Mouse (Mus musculus): ENCODE measurements around the gene Pcbp4. TPM values are rescaled to one million over a fixed set of nuclear protein-coding genes. Genes with fewer than 3 reads are reported as not detected.

Gene Pcbp4
- polyA plus RNA-seq, 1 experiment from 2014 or later = 2.8 TPM

DNA sequence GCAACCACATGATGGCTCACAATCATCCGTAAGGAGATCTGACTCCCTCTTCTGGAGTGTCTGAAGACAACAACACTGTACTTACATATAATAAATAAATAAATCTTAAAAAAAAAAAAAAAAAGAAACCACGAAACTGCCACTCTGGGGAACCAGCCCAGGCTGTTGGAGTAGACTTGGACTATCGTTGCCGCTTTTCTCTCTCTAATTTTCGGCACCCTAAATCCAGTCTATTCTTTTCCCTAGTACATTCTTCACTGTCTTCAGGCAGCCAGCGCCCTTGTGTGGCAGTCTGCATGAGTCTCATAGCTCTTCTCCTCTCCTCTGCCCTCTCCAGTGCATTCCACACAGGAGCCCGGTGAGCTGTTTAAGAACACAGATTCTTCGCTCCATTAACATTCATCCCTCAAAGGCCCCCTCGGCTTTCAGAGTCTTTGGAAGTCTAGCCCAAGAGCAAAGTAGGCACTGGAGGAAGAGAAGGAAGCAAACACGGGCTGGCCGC, 24.3 kb upstream of the Pcbp4 start:
- H3K4me3 ChIP-seq (ENCODE audit: inconsistent target) = peak overlapping the region; percentile 68
- 7% methylated on average over 10 of the region's 11 CpGs for WGBS (ENCODE audit: missing documents)
- peaks cover 21% of the 10 kb centered on the region for H3K36me3 ChIP-seq (ENCODE audit: inconsistent target)
- H3K27ac ChIP-seq = peak overlapping the region; percentile 76
- H3K79me2 ChIP-seq (ENCODE audit: inconsistent target) = peaks cover 13% of the 10 kb centered on the region

DNA sequence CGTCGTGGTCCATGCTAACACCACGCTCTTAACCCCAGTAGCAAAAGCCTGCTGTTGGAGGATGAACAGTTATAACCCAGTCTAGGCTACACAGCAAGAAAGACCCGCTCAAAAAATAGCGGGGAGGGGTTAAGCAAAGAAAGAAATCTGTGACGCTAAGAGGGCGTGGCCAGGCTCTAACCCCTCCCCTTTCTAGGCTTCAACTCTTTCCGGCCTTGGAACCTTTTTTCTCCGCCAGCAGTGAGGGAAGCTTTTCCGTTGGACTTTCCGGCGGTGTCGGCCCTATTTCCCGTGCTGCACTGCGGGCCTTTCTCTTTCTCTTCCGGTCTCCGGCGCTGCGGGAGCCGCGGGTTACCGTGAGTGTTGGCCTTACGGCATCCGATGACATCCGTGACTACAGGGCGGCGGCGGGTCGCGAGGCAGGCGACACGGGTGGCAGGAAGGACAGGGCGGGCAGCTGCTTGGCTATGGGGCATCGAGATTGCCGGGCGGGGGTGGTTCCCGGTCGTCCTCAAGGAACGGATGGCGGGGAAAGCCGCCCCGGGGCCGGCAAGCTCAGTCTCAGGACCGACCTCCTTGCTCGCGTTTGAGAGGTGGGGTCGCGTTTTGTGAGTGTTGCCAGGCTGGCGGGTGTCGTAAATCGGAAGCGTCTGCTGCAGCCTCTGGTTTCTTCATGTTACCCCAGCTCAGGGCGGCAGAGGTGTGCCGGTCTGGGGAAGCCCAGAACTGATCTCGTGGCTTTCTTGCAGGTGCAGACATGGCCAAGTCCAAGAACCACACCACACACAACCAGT, 23.7 kb upstream of the Pcbp4 start, which contains the start of gene Rpl29:
Gene Rpl29 (plus strand): TSS at position 234 of the 794 bp plus-strand sequence.
- 0% methylated on average over 53 of the region's 55 CpGs for WGBS (ENCODE audit: missing documents)
- Histone ChIP-seq H3K27ac (peak within 1 kb of the TSS; percentile 76), H3K36me3 (ENCODE audit: inconsistent target) (peaks cover 21% of the 10 kb centered on the region), H3K79me2 (ENCODE audit: inconsistent target) (peaks cover 13% of the 10 kb centered on the region), H3K4me3 (ENCODE audit: inconsistent target) (peak within 1 kb of the TSS; percentile 68)

- H3K27ac ChIP-seq = peak overlapping the region; percentile 76
- peaks cover 13% of the 10 kb centered on the region for H3K79me2 ChIP-seq (ENCODE audit: inconsistent target)
- peaks cover 21% of the 10 kb centered on the region for H3K36me3 ChIP-seq (ENCODE audit: inconsistent target)
- peak overlapping the region; percentile 68 for H3K4me3 ChIP-seq (ENCODE audit: inconsistent target)
- 4% methylated on average over 4 of the region's 4 CpGs for WGBS (ENCODE audit: missing documents)
These were observed 23.2 kb upstream of the Pcbp4 start for GRCm38 (mm10) chr9:106430015-106430264.

DNA sequence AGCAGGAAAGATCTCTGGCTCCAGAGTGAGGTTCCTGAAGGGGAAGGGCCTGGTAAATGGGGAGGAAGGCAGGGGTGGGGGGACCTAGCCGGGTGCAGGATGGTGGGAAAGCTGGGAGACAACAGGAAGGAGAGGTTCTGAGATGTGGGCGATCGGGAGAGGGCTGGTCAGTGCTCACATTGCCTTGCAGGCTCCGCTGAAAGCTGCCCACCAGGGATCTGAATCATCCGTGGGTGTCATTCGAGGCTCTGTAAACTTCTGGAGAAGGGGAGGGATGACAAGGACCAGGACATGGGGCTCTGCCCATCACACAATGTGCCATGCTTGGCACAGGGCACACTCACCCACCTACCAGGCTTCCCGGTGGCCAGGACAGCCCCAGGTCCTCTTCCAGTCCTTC, 19.7 kb upstream of the Pcbp4 start:
- H3K36me3 ChIP-seq (ENCODE audit: inconsistent target) = peaks cover 21% of the 10 kb centered on the region
- WGBS (ENCODE audit: missing documents) = 82% methylated on average over 7 of the region's 7 CpGs
- no peak overlapping the region for H3K4me3 ChIP-seq (ENCODE audit: inconsistent target)
- peaks cover 13% of the 10 kb centered on the region for H3K79me2 ChIP-seq (ENCODE audit: inconsistent target)
- H3K27ac ChIP-seq = no peak overlapping the region

GRCm38 (mm10) chr9:106436566-106436965, 16.5 kb upstream of the Pcbp4 start:
- 90% methylated on average over 9 of the region's 9 CpGs for WGBS (ENCODE audit: missing documents)
- H3K79me2 ChIP-seq (ENCODE audit: inconsistent target) = no peaks in the 10 kb centered on the region
- no peak overlapping the region for H3K4me3 ChIP-seq (ENCODE audit: inconsistent target)
- H3K27ac ChIP-seq = no peak overlapping the region
- H3K36me3 ChIP-seq (ENCODE audit: inconsistent target) = peaks cover 18% of the 10 kb centered on the region

- no peak overlapping the region for H3K4me3 ChIP-seq (ENCODE audit: inconsistent target)
- WGBS (ENCODE audit: missing documents) = 97% methylated on average over 5 of the region's 5 CpGs
- H3K36me3 ChIP-seq (ENCODE audit: inconsistent target) = no peaks in the 10 kb centered on the region
- H3K79me2 ChIP-seq (ENCODE audit: inconsistent target) = no peaks in the 10 kb centered on the region
- no peak overlapping the region for H3K27ac ChIP-seq
These were observed 10.4 kb upstream of the Pcbp4 start for GRCm38 (mm10) chr9:106442680-106443079.

DNA sequence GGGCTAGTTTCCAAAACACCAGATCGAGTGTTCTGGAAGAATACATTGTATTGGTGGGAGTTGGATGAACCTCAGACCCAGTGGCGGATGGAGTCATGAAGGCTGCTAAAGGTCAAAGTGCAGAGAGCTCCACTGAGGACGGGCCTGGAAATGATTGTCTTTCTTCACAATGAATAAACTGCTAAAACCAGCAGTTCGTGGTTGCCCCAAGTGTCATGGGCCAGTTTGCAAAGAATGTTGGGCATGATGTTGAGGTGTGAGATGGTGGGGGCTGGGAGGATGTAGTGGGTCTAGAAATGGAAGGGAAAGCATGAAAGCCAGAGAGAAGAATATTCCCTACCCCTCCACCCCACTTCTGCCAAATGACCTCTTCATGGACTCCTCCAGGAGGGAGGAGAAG, 8.3 kb upstream of the Pcbp4 start:
- H3K27ac ChIP-seq = no peak overlapping the region
- WGBS (ENCODE audit: missing documents) = 91% methylated on average over 4 of the region's 4 CpGs
- H3K4me3 ChIP-seq (ENCODE audit: inconsistent target) = no peak overlapping the region
- no peaks in the 10 kb centered on the region for H3K79me2 ChIP-seq (ENCODE audit: inconsistent target)
- H3K36me3 ChIP-seq (ENCODE audit: inconsistent target) = no peaks in the 10 kb centered on the region

- Histone ChIP-seq H3K4me3 (ENCODE audit: inconsistent target) (peak within 1 kb of the TSS; percentile 56), H3K79me2 (ENCODE audit: inconsistent target) (no peaks in the 10 kb centered on the region), H3K27ac (peak within 1 kb of the TSS; percentile 27; the same call in 1 of the 2 replicates), H3K36me3 (ENCODE audit: inconsistent target) (no peaks in the 10 kb centered on the region)
- under 1% methylated on average over 22 of the region's 24 CpGs for WGBS (ENCODE audit: missing documents)
These were observed 5.7 kb upstream of the Pcbp4 start, which contains the start of the genes Abhd14b and Abhd14a for GRCm38 (mm10) chr9:106447348-106447747. TSS of gene Abhd14b (plus strand) at chr9:106447459. TSS of gene Abhd14a (minus strand) at chr9:106447678.

DNA sequence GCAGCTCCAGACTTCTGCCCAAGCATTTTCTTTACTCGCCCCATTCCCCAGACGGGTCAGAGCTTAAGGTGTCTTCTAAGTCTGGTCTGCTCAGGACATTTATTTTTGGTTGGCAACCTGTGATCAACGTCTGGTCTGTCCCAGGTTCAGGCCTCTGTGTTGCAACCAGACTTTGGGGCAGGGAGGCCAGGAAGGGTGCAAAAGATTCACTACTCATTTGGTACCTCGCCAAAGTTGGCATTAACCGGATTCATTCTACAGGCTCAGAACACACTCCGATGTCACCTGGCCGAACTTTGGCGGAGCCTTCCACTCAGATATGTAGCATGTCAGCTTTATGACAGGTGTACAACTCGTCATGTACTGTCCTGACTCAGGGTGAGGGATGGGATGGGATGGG, 5.1 kb upstream of the Pcbp4 start:
- Histone ChIP-seq H3K79me2 (ENCODE audit: inconsistent target) (no peaks in the 10 kb centered on the region), H3K36me3 (ENCODE audit: inconsistent target) (no peaks in the 10 kb centered on the region), H3K4me3 (ENCODE audit: inconsistent target) (peak overlapping the region; percentile 56), H3K27ac (peak overlapping the region; percentile 27; the same call in 1 of the 2 replicates)
- WGBS (ENCODE audit: missing documents) = 36% methylated on average over 9 of the region's 9 CpGs

DNA sequence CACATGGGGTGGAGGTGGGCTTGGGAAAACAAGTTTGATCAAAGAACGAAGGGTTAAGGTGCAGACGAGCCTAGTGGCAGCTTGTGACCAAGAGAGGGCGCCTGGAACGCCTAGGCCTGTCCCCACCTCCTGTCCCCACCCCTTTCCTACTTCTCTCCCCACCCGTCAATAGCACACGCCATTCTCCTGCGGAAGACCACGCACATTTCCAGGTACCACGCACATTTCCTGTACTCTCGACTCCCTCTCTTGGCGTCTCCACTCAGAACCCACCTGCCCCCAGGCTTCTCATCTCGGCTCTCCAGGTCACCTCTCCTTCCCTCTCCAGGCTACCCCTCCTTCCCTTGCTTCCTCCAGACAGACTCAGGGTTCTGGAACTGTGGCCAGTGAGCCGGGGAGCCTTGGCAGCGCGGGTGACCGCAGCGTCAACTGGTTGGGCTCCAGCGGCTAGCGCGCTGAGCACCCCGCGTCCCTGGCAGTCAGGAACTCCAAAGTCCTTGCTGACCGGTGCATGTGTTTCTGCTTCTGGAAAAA, 4.5 kb upstream of the Pcbp4 start:
- H3K4me3 ChIP-seq (ENCODE audit: inconsistent target) = peak overlapping the region; percentile 56
- H3K27ac ChIP-seq = peak overlapping the region; percentile 27; the same call in 1 of the 2 replicates
- no peaks in the 10 kb centered on the region for H3K36me3 ChIP-seq (ENCODE audit: inconsistent target)
- no peaks in the 10 kb centered on the region for H3K79me2 ChIP-seq (ENCODE audit: inconsistent target)
- 1% methylated on average over 23 of the region's 23 CpGs for WGBS (ENCODE audit: missing documents)

- Histone ChIP-seq H3K36me3 (ENCODE audit: inconsistent target) (no peaks in the 10 kb centered on the region), H3K27ac (no peak overlapping the region), H3K79me2 (ENCODE audit: inconsistent target) (no peaks in the 10 kb centered on the region), H3K4me3 (ENCODE audit: inconsistent target) (no peak overlapping the region)
- WGBS (ENCODE audit: missing documents) = 94% methylated on average over 8 of the region's 8 CpGs
These were observed 3.1 kb upstream of the Pcbp4 start for GRCm38 (mm10) chr9:106449947-106450346.

GRCm38 (mm10) chr9:106450661-106451060, 2.4 kb upstream of the Pcbp4 start:
- no peak overlapping the region for H3K4me3 ChIP-seq (ENCODE audit: inconsistent target)
- no peak overlapping the region for H3K27ac ChIP-seq
- H3K36me3 ChIP-seq (ENCODE audit: inconsistent target) = no peaks in the 10 kb centered on the region
- H3K79me2 ChIP-seq (ENCODE audit: inconsistent target) = no peaks in the 10 kb centered on the region
- WGBS (ENCODE audit: missing documents) = 90% methylated on average over 9 of the region's 9 CpGs

DNA sequence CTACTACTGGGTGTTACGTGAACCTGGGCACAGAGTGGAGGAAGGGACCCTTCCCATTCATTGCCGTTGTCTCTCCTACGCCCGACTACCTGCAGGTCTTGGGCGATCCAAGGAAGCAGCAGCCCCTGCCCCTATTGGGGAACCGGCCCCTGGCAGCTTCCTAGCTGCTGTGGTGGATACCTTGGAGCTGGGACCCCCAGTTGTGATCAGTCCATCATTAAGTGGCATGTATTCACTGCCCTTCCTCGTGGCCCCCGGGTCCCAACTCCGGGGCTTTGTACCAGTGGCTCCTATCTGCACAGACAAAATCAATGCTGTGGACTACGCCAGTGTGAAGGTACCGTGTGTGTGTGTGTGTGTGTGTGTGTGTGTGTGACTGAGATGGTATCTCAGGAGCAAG, 1.8 kb upstream of the Pcbp4 start:
- WGBS (ENCODE audit: missing documents) = 91% methylated on average over 10 of the region's 11 CpGs
- Histone ChIP-seq H3K36me3 (ENCODE audit: inconsistent target) (no peaks in the 10 kb centered on the region), H3K79me2 (ENCODE audit: inconsistent target) (no peaks in the 10 kb centered on the region), H3K27ac (no peak overlapping the region), H3K4me3 (ENCODE audit: inconsistent target) (no peak overlapping the region)

DNA sequence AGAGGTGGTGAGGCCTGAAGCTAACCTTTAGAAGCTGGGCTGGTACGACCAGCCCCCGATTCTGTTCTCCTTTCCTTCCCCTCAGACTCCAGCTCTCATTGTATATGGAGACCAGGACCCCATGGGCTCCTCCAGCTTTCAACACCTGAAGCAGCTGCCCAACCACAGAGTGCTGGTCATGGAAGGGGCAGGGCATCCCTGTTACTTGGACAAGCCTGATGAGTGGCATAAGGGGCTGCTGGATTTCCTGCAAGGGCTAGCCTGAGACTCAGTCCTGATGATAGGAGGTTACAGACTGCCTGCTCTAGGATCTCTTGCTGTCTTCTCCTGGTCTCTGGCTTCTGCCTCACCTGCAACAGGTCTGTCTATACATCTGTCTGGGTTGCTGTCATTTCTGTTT, 1.2 kb upstream of the Pcbp4 start:
- Histone ChIP-seq H3K4me3 (ENCODE audit: inconsistent target) (no peak overlapping the region), H3K79me2 (ENCODE audit: inconsistent target) (no peaks in the 10 kb centered on the region), H3K36me3 (ENCODE audit: inconsistent target) (no peaks in the 10 kb centered on the region), H3K27ac (no peak overlapping the region)
- 69% methylated on average over 2 of the region's 2 CpGs for WGBS (ENCODE audit: missing documents)

DNA sequence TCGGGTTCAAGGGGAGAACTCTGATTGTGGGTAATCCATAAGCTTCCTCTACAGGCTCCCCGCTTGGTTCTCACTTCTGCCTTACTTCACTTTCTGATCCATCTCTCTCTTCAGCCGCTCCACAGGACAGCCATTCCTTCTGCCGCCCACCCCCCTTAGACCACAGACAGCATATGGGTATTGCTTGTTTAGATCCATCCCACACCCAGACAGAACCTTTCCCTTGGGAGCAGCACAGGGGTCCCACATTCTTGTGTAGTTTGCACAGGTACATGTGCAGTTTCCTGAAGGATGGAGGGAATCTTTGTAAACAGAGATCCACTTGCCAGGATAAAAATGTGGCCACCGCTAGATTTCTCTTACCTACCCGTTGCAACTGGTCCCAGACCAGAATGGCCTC, 740 bp upstream of the Pcbp4 start:
- Histone ChIP-seq H3K79me2 (ENCODE audit: inconsistent target) (no peaks in the 10 kb centered on the region), H3K4me3 (ENCODE audit: inconsistent target) (no peak overlapping the region), H3K27ac (no peak overlapping the region), H3K36me3 (ENCODE audit: inconsistent target) (no peaks in the 10 kb centered on the region)
- WGBS (ENCODE audit: missing documents) = 82% methylated on average over 6 of the region's 6 CpGs
